Mouse (Mus musculus) liver, embryonic 14.5 days (tissue): ENCODE measurements around the gene Slc9c1. TPM values are rescaled to one million over a fixed set of nuclear protein-coding genes. Genes with fewer than 3 reads are reported as not detected.
"Not testable (repeated sequence)": the region's sequence is repeated elsewhere in the genome, so short reads cannot be mapped to it uniquely, and the experiment has no call there.

Experiments used
- ATAC-seq: fragments of 200-750 bp; cut with Nextera tagmentation; 2 replicates; pipeline ENCODE4 v1.8.0; 2017; ENCODE audit warnings: moderate number of reproducible peaks, mild to moderate bottlenecking, moderate library complexity; ENCODE audit not compliant: insufficient read depth
- DNase-seq, 3 experiments: peaks; one replicate each; pipeline ENCODE4 v3.0.0-alpha.2; 2012 to 2013; ENCODE audit warnings: low read depth in 3 of 3, low spot score in 3 of 3
- H3K27ac ChIP-seq: fragments of 300-500 bp; sonication (generic); 2 replicates; pipeline ENCODE4 v1.5.1; 2014; ENCODE audit warnings: moderate library complexity, mild to moderate bottlenecking, control low read depth, inconsistent platforms
- H3K27me3 ChIP-seq: fragments of 300-500 bp; sonication (generic); 2 replicates; pipeline ENCODE4 v1.6.1; 2014; ENCODE audit warnings: mild to moderate bottlenecking, low read length, moderate library complexity; ENCODE audit not compliant: control insufficient read depth, insufficient read depth
- H3K36me3 ChIP-seq: fragments of 300-500 bp; sonication (generic); replicated peaks from 2 replicates; pipeline ENCODE4 v1.6.1; 2014; ENCODE audit warnings: low read depth; ENCODE audit not compliant: control insufficient read depth, insufficient read depth
- H3K4me1 ChIP-seq, 2 experiments: fragments of 200-500 bp in 1 of 2; fragments of 300-500 bp in 1 of 2; sonication (generic) in 1 of 2; replicated peaks; 2 replicates each; pipeline ENCODE4 v1.6.1; 2012 to 2014; ENCODE audit warnings: antibody characterized with exemption in 1 of 2, inconsistent platforms in 1 of 2, low read length in 1 of 2; ENCODE audit not compliant: control insufficient read depth in 2 of 2, insufficient read depth in 2 of 2
- H3K4me2 ChIP-seq: fragments of 300-500 bp; sonication (generic); 2 replicates; pipeline ENCODE4 v1.6.1; 2014; ENCODE audit warnings: low read depth, mild to moderate bottlenecking, control low read depth, moderate library complexity
- H3K4me3 ChIP-seq, 2 experiments: fragments of 200-500 bp in 1 of 2; fragments of 300-500 bp in 1 of 2; sonication (generic) in 1 of 2; 2 replicates each; pipeline ENCODE4 v1.5.1; 2012 to 2014; ENCODE audit warnings: low read depth in 2 of 2, low read length in 2 of 2, mild to moderate bottlenecking in 2 of 2, control low read depth in 1 of 2, inconsistent platforms in 1 of 2, moderate library complexity in 1 of 2; ENCODE audit not compliant: insufficient read depth in 1 of 2
- H3K9ac ChIP-seq: fragments of 300-500 bp; sonication (generic); replicated peaks from 2 replicates; pipeline ENCODE4 v1.6.1; 2014; ENCODE audit warnings: mild to moderate bottlenecking, control low read depth, moderate library complexity
- H3K9me3 ChIP-seq: fragments of 300-500 bp; sonication (generic); 2 replicates; pipeline ENCODE4 v1.6.1; 2016; ENCODE audit warnings: low read length, mixed read lengths; ENCODE audit not compliant: control insufficient read depth
- CTCF ChIP-seq: IDR thresholded peaks from 2 replicates; pipeline ENCODE4 v1.5.1; 2016; ENCODE audit warnings: antibody characterized with exemption, low read depth, control low read depth
- EP300 ChIP-seq: IDR thresholded peaks from 2 replicates; pipeline ENCODE4 v1.6.1; 2016; ENCODE audit warnings: antibody characterized with exemption, low read depth
- WGBS: fragments of 180-500 bp; shearing (Covaris S2); extraction: QIAGEN DNeasy Blood & Tissue Kit; methylation state at CpG from one replicate; pipeline ENCODE4 v1.1.7; 2014; ENCODE audit not compliant: insufficient replicate concordance; 5-methylcytosine and 5-hydroxymethylcytosine counted together
- polyA plus RNA-seq, 2 experiments: library from polyadenylated mRNA; depleted of rRNA in 1 of 2; stranded (reverse) in 1 of 2; unstranded in 1 of 2; fragments of >200 nt; fragmentation: Nextera tagmentation in 1 of 2; extraction: Ambion mirVana in 1 of 2; gene quantifications; 2 replicates each; pipeline versions ENCODE4 v1.2.1 to v1.2.3; 2012 to 2014

The Slc9c1 gene
- not detected in 2 replicates for polyA plus RNA-seq (2012; rRNA removed)
- not detected in 2 replicates for polyA plus RNA-seq (2014; fragmentation: Nextera tagmentation; extraction: Ambion mirVana)

GRCm38 (mm10) chr16:45535009-45535408 lies at the start of gene Slc9c1:
Gene Slc9c1, plus strand, starts transcription at chr16:45535309.
- no peak within 1 kb of the TSS for H3K4me3 ChIP-seq
- H3K4me1 ChIP-seq, result no peaks in the 10 kb centered on the region
- H3K27me3 ChIP-seq, result no peaks in the 10 kb centered on the region
- no peak within 1 kb of the TSS for H3K4me2 ChIP-seq
- ATAC-seq, result no peak
- DNase-seq, result no peak
- H3K9ac ChIP-seq, result no peak within 1 kb of the TSS
- no peak for TF ChIP-seq CTCF
- TF ChIP-seq EP300, result no peak
- WGBS, result 67% methylated on average over 5 of the region's 5 CpGs
- H3K27ac ChIP-seq, result no peak within 1 kb of the TSS
- H3K9me3 ChIP-seq, result no peaks in the 10 kb centered on the region
- no peaks in the 10 kb centered on the region for H3K36me3 ChIP-seq

GRCm38 (mm10) chr16:45492927-45493326 lies 42.2 kb upstream of the Slc9c1 start, which contains the start of gene Gm609:
Gene Gm609, minus strand, starts transcription at chr16:45492969.
- H3K27ac ChIP-seq, result no peak within 1 kb of the TSS
- TF ChIP-seq EP300 (no peak), CTCF (no peak)
- ATAC-seq (no peak), DNase-seq (no peak)
- no peak within 1 kb of the TSS for H3K4me3 ChIP-seq
- 64% methylated on average over 5 of the region's 5 CpGs for WGBS
- H3K9me3 ChIP-seq, result no peaks in the 10 kb centered on the region
- no peaks in the 10 kb centered on the region for H3K27me3 ChIP-seq
- H3K9ac ChIP-seq, result no peak within 1 kb of the TSS
- no peaks in the 10 kb centered on the region for H3K4me1 ChIP-seq
- H3K36me3 ChIP-seq, result no peaks in the 10 kb centered on the region
- no peak within 1 kb of the TSS for H3K4me2 ChIP-seq

GRCm38 (mm10) chr16:45495326-45495725 lies 39.8 kb upstream of the Slc9c1 start:
- H3K4me2 ChIP-seq, result no peak overlapping the region
- H3K9me3 ChIP-seq, result no peaks in the 10 kb centered on the region
- TF ChIP-seq EP300 (no peak), CTCF (no peak)
- no peak for DNase-seq
- H3K36me3 ChIP-seq, result no peaks in the 10 kb centered on the region
- H3K4me1 ChIP-seq, result no peaks in the 10 kb centered on the region
- H3K27me3 ChIP-seq, result no peaks in the 10 kb centered on the region
- H3K4me3 ChIP-seq, result no peak overlapping the region
- no peak for ATAC-seq
- H3K9ac ChIP-seq, result no peak overlapping the region
- no peak overlapping the region for H3K27ac ChIP-seq
- 47% methylated on average over 1 of the region's 1 CpGs for WGBS

- no peaks in the 10 kb centered on the region for H3K9me3 ChIP-seq
- no peak overlapping the region for H3K27ac ChIP-seq
- H3K4me2 ChIP-seq, result no peak overlapping the region
- no peak overlapping the region for H3K4me3 ChIP-seq
- no peak for DNase-seq
- H3K4me1 ChIP-seq, result no peaks in the 10 kb centered on the region
- no peak for ATAC-seq
- no peak overlapping the region for H3K9ac ChIP-seq
- H3K27me3 ChIP-seq, result no peaks in the 10 kb centered on the region
- no peaks in the 10 kb centered on the region for H3K36me3 ChIP-seq
- WGBS, result 20% methylated on average over 5 of the region's 5 CpGs
- TF ChIP-seq EP300 (no peak), CTCF (no peak)
These were observed 9.6 kb upstream of the Slc9c1 start for GRCm38 (mm10) chr16:45525551-45525950.

GRCm38 (mm10) chr16:45531950-45532349 lies 3.2 kb upstream of the Slc9c1 start, which contains the start of gene Gm17783:
Gene Gm17783, minus strand, starts transcription at chr16:45532050.
- H3K9ac ChIP-seq, result no peak within 1 kb of the TSS
- H3K4me1 ChIP-seq, result no peaks in the 10 kb centered on the region
- no peaks in the 10 kb centered on the region for H3K36me3 ChIP-seq
- TF ChIP-seq CTCF (no peak), EP300 (no peak)
- no peak within 1 kb of the TSS for H3K4me3 ChIP-seq
- no peaks in the 10 kb centered on the region for H3K27me3 ChIP-seq
- H3K9me3 ChIP-seq, result no peaks in the 10 kb centered on the region
- WGBS, result 62% methylated on average over 4 of the region's 4 CpGs
- H3K27ac ChIP-seq, result no peak within 1 kb of the TSS
- no peak for DNase-seq
- ATAC-seq, result no peak
- no peak within 1 kb of the TSS for H3K4me2 ChIP-seq

GRCm38 (mm10) chr16:45538342-45538741 lies 3.2 kb downstream of the Slc9c1 start:
- ATAC-seq, H3K4me3 ChIP-seq, DNase-seq, H3K4me2 ChIP-seq, H3K27me3 ChIP-seq, H3K9ac ChIP-seq, H3K36me3 ChIP-seq, H3K27ac ChIP-seq, H3K9me3 ChIP-seq, H3K4me1 ChIP-seq: not testable (repeated sequence)
- 34% methylated on average over 1 of the region's 1 CpGs for WGBS
